In the genomic region with DNA sequence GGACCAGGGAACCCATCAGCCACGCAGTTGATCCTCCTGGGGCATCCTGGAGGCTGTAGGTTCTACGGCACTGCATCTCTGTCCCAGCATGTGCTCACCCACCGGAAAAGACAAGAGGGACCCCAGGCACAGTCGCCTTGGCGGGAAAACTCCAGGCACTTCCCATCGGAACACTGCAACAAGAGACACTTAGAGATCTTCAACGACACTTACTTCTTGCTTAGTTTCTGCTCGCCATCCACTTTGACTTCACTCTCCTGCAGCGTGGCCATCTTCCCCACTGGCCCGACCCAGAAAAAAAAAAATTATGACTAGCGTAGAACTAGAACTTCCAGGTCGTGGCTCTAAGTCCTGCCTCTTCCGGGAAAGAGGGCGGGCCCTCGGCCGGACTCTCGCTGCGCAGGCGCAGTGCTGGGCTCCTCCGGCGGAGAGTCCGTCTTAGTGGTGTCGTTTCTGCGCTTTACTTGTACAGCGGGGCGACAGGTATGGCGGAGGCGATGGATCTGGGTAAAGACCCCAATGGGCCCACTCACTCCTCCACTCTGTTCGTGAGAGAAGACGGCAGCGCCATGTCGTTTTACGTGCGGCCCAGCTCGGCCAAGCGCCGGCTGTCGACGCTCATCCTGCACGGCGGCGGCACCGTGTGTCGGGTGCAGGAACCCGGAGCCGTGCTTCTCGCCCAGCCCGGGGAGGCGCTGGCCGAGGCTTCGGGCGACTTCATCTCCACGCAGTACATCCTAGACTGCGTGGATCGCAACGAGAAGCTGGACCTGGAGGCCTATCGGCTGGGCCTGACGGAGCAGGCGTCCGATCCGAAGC, we compare ENCODE assay signal across 7 mouse cellular contexts. TPM values are rescaled to one million over a fixed set of nuclear protein-coding genes. Genes with fewer than 3 reads are reported as not detected.
A peak's percentile ranks its signal among the peaks of the same experiment; 100 is the strongest.
DNase-seq lines count a peak whose midpoint lies in the region; ATAC-seq lines count a peak whose summit lies in the region.

A gene (minus strand): TSS at position 327 of the 819 bp plus-strand sequence.
A gene (plus strand): TSS at position 402 of the 819 bp plus-strand sequence.

- no peaks in the 10 kb centered on the region for H3K27me3 ChIP-seq in embryonic facial prominence, embryonic 12.5 days
- H3K27me3 ChIP-seq in limb, embryonic 11.5 days (ENCODE audit: control insufficient read depth, insufficient read depth, low read length) = no peaks in the 10 kb centered on the region
- H3K27me3 ChIP-seq in midbrain, embryonic 14.5 days (ENCODE audit: control insufficient read depth, insufficient read depth, low read length) = no peaks in the 10 kb centered on the region

- H3K4me2 ChIP-seq in embryonic facial prominence, embryonic 12.5 days (replicated peaks) = peak within 1 kb of the TSS; percentile 89
- H3K4me2 ChIP-seq in limb, embryonic 11.5 days (ENCODE audit: low read depth, severe bottlenecking) = peak within 1 kb of the TSS; percentile 92
- H3K4me2 ChIP-seq in midbrain, embryonic 14.5 days (ENCODE audit: low read length) = peak within 1 kb of the TSS; percentile 64

- under 1% methylated on average over 61 of the region's 61 CpGs for WGBS in embryonic facial prominence, embryonic 12.5 days
- WGBS in limb, embryonic 11.5 days = under 1% methylated on average over 61 of the region's 61 CpGs
- WGBS in midbrain, embryonic 14.5 days = under 1% methylated on average over 61 of the region's 61 CpGs

- DNase-seq in adrenal gland, postnatal 25 days = peak; percentile 95
- peak; percentile 99 for DNase-seq in heart, adult 11 months
- peak; percentile 93 for DNase-seq in kidney, adult 18-20 months
- peak; percentile 94 for DNase-seq in limb, embryonic 11.5 days (ENCODE audit: low spot score)
- DNase-seq in midbrain, embryonic 14.5 days = peak; percentile 98
- peak; percentile 87 to 90 for DNase-seq in spleen, adult 18-20 months

- peak within 1 kb of the TSS; percentile 83 for H3K27ac ChIP-seq in embryonic facial prominence, embryonic 12.5 days
- peak within 1 kb of the TSS; percentile 59 for H3K27ac ChIP-seq in limb, embryonic 11.5 days (replicated peaks; ENCODE audit: low read depth, low read length)
- H3K27ac ChIP-seq in midbrain, embryonic 14.5 days (replicated peaks; ENCODE audit: low read depth, low read length) = peak within 1 kb of the TSS; percentile 84

- H3K36me3 ChIP-seq in embryonic facial prominence, embryonic 12.5 days = peaks cover 17% of the 10 kb centered on the region
- no peaks in the 10 kb centered on the region for H3K36me3 ChIP-seq in limb, embryonic 11.5 days (ENCODE audit: control insufficient read depth, insufficient read depth, low read length)
- peaks cover 12% of the 10 kb centered on the region for H3K36me3 ChIP-seq in midbrain, embryonic 14.5 days (ENCODE audit: control insufficient read depth, insufficient read depth, low read length)

- H3K4me1 ChIP-seq in embryonic facial prominence, embryonic 12.5 days = peaks cover 18% of the 10 kb centered on the region
- peaks cover 12% of the 10 kb centered on the region for H3K4me1 ChIP-seq in limb, embryonic 11.5 days (ENCODE audit: control insufficient read depth, insufficient read depth, low read length)
- H3K4me1 ChIP-seq in midbrain, embryonic 14.5 days (ENCODE audit: control insufficient read depth, insufficient read depth, low read length) = peaks cover 15% of the 10 kb centered on the region

- H3K9me3 ChIP-seq in embryonic facial prominence, embryonic 12.5 days = no peaks in the 10 kb centered on the region
- H3K9me3 ChIP-seq in limb, embryonic 11.5 days (ENCODE audit: control insufficient read depth, low read length) = no peaks in the 10 kb centered on the region
- no peaks in the 10 kb centered on the region for H3K9me3 ChIP-seq in midbrain, embryonic 14.5 days (ENCODE audit: control insufficient read depth, low read length)

- H3K9ac ChIP-seq in embryonic facial prominence, embryonic 12.5 days = peak within 1 kb of the TSS; percentile 88
- H3K9ac ChIP-seq in limb, embryonic 11.5 days (ENCODE audit: low read length) = peak within 1 kb of the TSS; percentile 86
- peak within 1 kb of the TSS; percentile 92 for H3K9ac ChIP-seq in midbrain, embryonic 14.5 days (replicated peaks; ENCODE audit: low read length)

- peak within 1 kb of the TSS; percentile 94 for H3K4me3 ChIP-seq in embryonic facial prominence, embryonic 12.5 days
- H3K4me3 ChIP-seq in limb, embryonic 11.5 days (ENCODE audit: low read depth, low read length) = peak within 1 kb of the TSS; percentile 75
- peak within 1 kb of the TSS; percentile 97 for H3K4me3 ChIP-seq in midbrain, embryonic 14.5 days (replicated peaks; ENCODE audit: low read depth, low read length)

- peak; percentile 92 for ATAC-seq in embryonic facial prominence, embryonic 12.5 days (ENCODE audit: insufficient number of reproducible peaks, insufficient read depth, low FRiP score, low TSS enrichment)
- peak; percentile 90 for ATAC-seq in limb, embryonic 11.5 days (ENCODE audit: insufficient number of reproducible peaks, low FRiP score, low TSS enrichment, low read depth)
- ATAC-seq in midbrain, embryonic 14.5 days (ENCODE audit: low FRiP score, low TSS enrichment) = peak; percentile 95

RNA-seq across cellular contexts. Expression of the first gene that starts in this region (rescaled TPM):
- 100 and 111 TPM in 2 replicates for total RNA-seq in adrenal gland, postnatal 25 days (2021)
- polyA plus RNA-seq in embryonic facial prominence, embryonic 12.5 days (2016; fragmentation: Nextera tagmentation; extraction: Ambion mirVana) = 228 and 233 TPM in 2 replicates
- polyA plus RNA-seq in limb, embryonic 11.5 days (2014; fragmentation: Nextera tagmentation; extraction: Ambion mirVana) = 288 TPM in 2 replicates
- 145 and 186 TPM in 2 replicates for polyA plus RNA-seq in midbrain, embryonic 14.5 days (2014; fragmentation: Nextera tagmentation; extraction: Ambion mirVana)

RNA-seq across cellular contexts. Expression of the second gene that starts in this region (rescaled TPM):
- total RNA-seq in adrenal gland, postnatal 25 days (2021) = 17.6 and 22.6 TPM in 2 replicates
- 32.3 and 33.8 TPM in 2 replicates for polyA plus RNA-seq in embryonic facial prominence, embryonic 12.5 days (2016; fragmentation: Nextera tagmentation; extraction: Ambion mirVana)
- 28.6 and 29.2 TPM in 2 replicates for polyA plus RNA-seq in limb, embryonic 11.5 days (2014; fragmentation: Nextera tagmentation; extraction: Ambion mirVana)
- polyA plus RNA-seq in midbrain, embryonic 14.5 days (2014; fragmentation: Nextera tagmentation; extraction: Ambion mirVana) = 58.3 and 59.0 TPM in 2 replicates

Comparison
In these comparisons a context has a peak if more than half of its experiments do, and no peak if none do; other contexts are left out.
1. Peak in every context shown above with its lines: DNase-seq, ATAC-seq, H3K4me3 ChIP-seq and H3K27ac ChIP-seq.